ENCODE assay signal across 8 mouse cellular contexts in the genomic region with DNA sequence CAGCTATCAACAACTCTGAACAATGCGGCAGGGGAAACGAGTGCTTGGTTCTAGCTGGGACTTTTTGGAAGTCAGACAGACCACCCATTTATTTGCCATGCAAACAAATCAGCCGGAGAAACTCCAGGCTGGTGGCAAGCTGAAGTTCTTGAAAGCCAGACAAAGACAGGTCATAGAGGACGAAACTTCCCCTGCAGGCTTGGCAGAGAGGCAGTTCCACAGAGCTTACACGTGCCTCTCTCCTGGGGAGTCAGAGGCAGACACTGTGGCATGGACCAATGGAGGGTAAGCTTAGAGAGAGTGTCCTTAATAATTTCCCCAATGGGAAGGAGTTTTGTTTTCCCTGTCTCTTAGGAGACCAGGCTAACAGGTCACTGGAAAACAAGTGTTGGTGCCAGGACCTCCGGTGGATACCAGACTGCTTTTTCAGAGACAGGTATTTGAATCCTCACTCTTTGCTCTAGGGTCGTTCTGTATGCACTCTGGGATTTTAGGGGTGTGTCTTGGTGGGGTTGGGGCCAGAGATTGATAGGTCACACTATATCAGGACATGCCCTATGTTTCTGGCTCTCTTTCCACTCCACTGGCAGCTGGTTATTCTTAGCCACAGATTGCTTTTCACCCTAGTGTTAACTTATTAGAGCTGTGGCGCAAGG. TPM values are rescaled to one million over a fixed set of nuclear protein-coding genes. Genes with fewer than 3 reads are reported as not detected.
DNase-seq lines count a peak whose midpoint lies in the region; ATAC-seq lines count a peak whose summit lies in the region.

Gene Ddo, plus strand, starts transcription at position 356 of the 656 bp plus-strand sequence.

- H3K4me1 ChIP-seq in kidney, embryonic 15.5 days, result 0 out of 2 replicates have a peak, but pooled peaks cover 13% of the 10 kb centered on the region
- peaks cover 12% of the 10 kb centered on the region for H3K4me1 ChIP-seq in heart, embryonic 10.5 days
- 0 out of 2 replicates have a peak, but pooled peaks cover 3% of the 10 kb centered on the region for H3K4me1 ChIP-seq in stomach, embryonic 16.5 days (ENCODE audit: control insufficient read depth, insufficient read depth, low read length)

- WGBS in kidney, embryonic 15.5 days, result 75% methylated on average over 8 of the region's 8 CpGs
- WGBS in heart, embryonic 10.5 days, result 58% methylated on average over 8 of the region's 8 CpGs
- WGBS in stomach, embryonic 16.5 days, result 31% methylated on average over 8 of the region's 8 CpGs

- H3K4me3 ChIP-seq in kidney, embryonic 15.5 days (replicated peaks), result no peak within 1 kb of the TSS
- H3K4me3 ChIP-seq in heart, embryonic 10.5 days, result peak within 1 kb of the TSS; percentile 10; the same call in 1 of the 2 replicates
- H3K4me3 ChIP-seq in stomach, embryonic 16.5 days (replicated peaks; ENCODE audit: low read length), result no peak within 1 kb of the TSS; the same call in 1 of the 2 replicates

- ATAC-seq in kidney, embryonic 15.5 days (replicated peaks; ENCODE audit: low FRiP score), result no peak
- peak; percentile 68; the same call in 1 of the 2 replicates for ATAC-seq in stomach, embryonic 16.5 days (ENCODE audit: insufficient read depth, low FRiP score)

- peak; percentile 80 for DNase-seq in kidney, adult 18-20 months
- peak; percentile 63 to 64 for DNase-seq in cerebellum, adult 18-20 months
- DNase-seq in heart, embryonic 10.5 days (ENCODE audit: low spot score), result no peak
- peak; percentile 43 to 71 for DNase-seq in layer of hippocampus, adult 8-10 months (ENCODE audit: low spot score in 2 of 2)
- no peak for DNase-seq in MN1 (ENCODE audit: low spot score)
- DNase-seq in spleen, postnatal 10 days (ENCODE audit: low spot score in 2 of 2), result no peak

- no peaks in the 10 kb centered on the region for H3K9me3 ChIP-seq in kidney, embryonic 15.5 days (replicated peaks)
- no peaks in the 10 kb centered on the region for H3K9me3 ChIP-seq in heart, embryonic 10.5 days
- no peaks in the 10 kb centered on the region for H3K9me3 ChIP-seq in stomach, embryonic 16.5 days (replicated peaks; ENCODE audit: control insufficient read depth, low read length)

- H3K27me3 ChIP-seq in kidney, embryonic 15.5 days, result no peaks in the 10 kb centered on the region
- no peaks in the 10 kb centered on the region for H3K27me3 ChIP-seq in heart, embryonic 10.5 days (ENCODE audit: insufficient read depth, poor library complexity, severe bottlenecking)
- no peaks in the 10 kb centered on the region for H3K27me3 ChIP-seq in stomach, embryonic 16.5 days (ENCODE audit: control insufficient read depth, insufficient read depth, low read length)

- H3K9ac ChIP-seq in kidney, embryonic 15.5 days, result no peak within 1 kb of the TSS
- H3K9ac ChIP-seq in stomach, embryonic 16.5 days (ENCODE audit: low read length), result no peak within 1 kb of the TSS

- no peaks in the 10 kb centered on the region for H3K36me3 ChIP-seq in kidney, embryonic 15.5 days
- H3K36me3 ChIP-seq in heart, embryonic 10.5 days, result no peaks in the 10 kb centered on the region
- no peaks in the 10 kb centered on the region for H3K36me3 ChIP-seq in stomach, embryonic 16.5 days (ENCODE audit: control insufficient read depth, insufficient read depth, low read length)

- no peak within 1 kb of the TSS for H3K27ac ChIP-seq in kidney, embryonic 15.5 days
- H3K27ac ChIP-seq in heart, embryonic 10.5 days, result peak within 1 kb of the TSS; percentile 67
- peak within 1 kb of the TSS; percentile 50; the same call in 1 of the 2 replicates for H3K27ac ChIP-seq in stomach, embryonic 16.5 days (ENCODE audit: low read length)

- H3K4me2 ChIP-seq in kidney, embryonic 15.5 days, result no peak within 1 kb of the TSS
- H3K4me2 ChIP-seq in stomach, embryonic 16.5 days (ENCODE audit: low read depth, low read length), result 0 out of 2 replicates have a peak within 1 kb of the TSS, but pooled peaks have one; percentile 24

RNA-seq across cellular contexts. Expression of gene Ddo, which starts in this region (rescaled TPM):
- polyA plus RNA-seq in kidney, embryonic 15.5 days (2015; fragmentation: Nextera tagmentation; extraction: Ambion mirVana), result 0.28 and 0.53 TPM in 2 replicates
- 1.9 and 5.1 TPM in 2 replicates for polyA plus RNA-seq in heart, embryonic 10.5 days (2016; fragmentation: Nextera tagmentation; extraction: Ambion mirVana)
- total RNA-seq in layer of hippocampus, adult 8-10 months (2022), result 10 to 100 TPM; 19.4 to 21.8 (median 20.7) TPM
- 0.92 and 1.3 TPM in 2 replicates for polyA plus RNA-seq in stomach, embryonic 16.5 days (2015; fragmentation: Nextera tagmentation; extraction: Ambion mirVana)

Comparison
In these comparisons a context has a peak if more than half of its experiments do, and no peak if none do; other contexts are left out.
1. DNase-seq: peak in kidney, adult 18-20 months (single experiment), cerebellum, adult 18-20 months (2 of 2) and layer of hippocampus, adult 8-10 months (2 of 2); none in heart, embryonic 10.5 days (single experiment), MN1 (single experiment) and spleen, postnatal 10 days (0 of 2).